Mouse (Mus musculus) brain, adult 2 months (tissue): Measurements from ENCODE around the gene Ccdc85a.
A peak's percentile ranks its signal among the peaks of the same experiment; 100 is the strongest.
"Not testable (repeated sequence)": the region's sequence is repeated elsewhere in the genome, so short reads cannot be mapped to it uniquely, and the experiment has no call there.

Source experiments
- DNase-seq: peaks from one replicate; pipeline ENCODE4 v3.0.0; 2011; ENCODE audit warnings: low read depth, low spot score

Ccdc85a gene

GRCm38 (mm10) chr11:28422451-28423231 lies 161.5 kb downstream of the Ccdc85a start:
- DNase-seq: peak; percentile 56

- DNase-seq: peak; percentile 48
These were observed 168.3 kb downstream of the Ccdc85a start for GRCm38 (mm10) chr11:28415841-28416240.

- DNase-seq: not testable (repeated sequence)
These were observed 174.2 kb downstream of the Ccdc85a start for GRCm38 (mm10) chr11:28409880-28410279.

GRCm38 (mm10) chr11:28397166-28397565 lies 187.0 kb downstream of the Ccdc85a start:
- DNase-seq: peak; percentile 30

GRCm38 (mm10) chr11:28375891-28376290 lies 208.2 kb downstream of the Ccdc85a start:
- DNase-seq: peak; percentile 16

GRCm38 (mm10) chr11:28374636-28375035 lies 209.5 kb downstream of the Ccdc85a start:
- DNase-seq: no peak

- not testable (repeated sequence) for DNase-seq
These were observed 212.7 kb downstream of the Ccdc85a start for GRCm38 (mm10) chr11:28371381-28371780.

GRCm38 (mm10) chr11:28365929-28366244 lies 218.2 kb downstream of the Ccdc85a start:
- no peak for DNase-seq

- DNase-seq: peak; percentile 70
These were observed 218.8 kb downstream of the Ccdc85a start for GRCm38 (mm10) chr11:28365209-28365928.

- no peak for DNase-seq
These were observed 240.7 kb downstream of the Ccdc85a start for GRCm38 (mm10) chr11:28343465-28343864.

- peak; percentile 26 for DNase-seq
These were observed 242.2 kb downstream of the Ccdc85a start for GRCm38 (mm10) chr11:28341887-28342286.

GRCm38 (mm10) chr11:28339224-28340150 lies 244.6 kb downstream of the Ccdc85a start, which contains the start of gene Gm6685:
TSS of gene Gm6685 (minus strand) at chr11:28339867.
- DNase-seq: not testable (repeated sequence)
